26 mouse cellular contexts compared by ENCODE assay signal in the genomic region with DNA sequence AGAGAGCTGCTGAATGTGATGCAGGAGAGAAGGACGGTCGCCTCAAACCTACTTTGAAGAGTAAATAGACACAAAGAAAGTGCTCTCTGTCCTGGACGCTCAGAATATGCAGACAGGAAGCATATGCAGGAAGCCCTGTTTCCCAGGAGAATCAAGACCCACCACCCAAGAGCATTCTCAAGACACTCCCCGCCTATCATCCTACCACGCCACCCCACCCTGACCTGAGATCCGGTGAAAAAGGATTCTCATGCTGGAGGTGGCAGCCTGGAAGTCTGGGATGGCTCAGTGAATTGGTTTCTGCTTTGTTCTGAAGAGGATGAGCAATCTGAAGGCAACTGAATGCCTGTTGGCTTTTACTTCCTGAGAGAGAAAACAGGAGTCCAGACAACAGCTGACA. TPM values are rescaled to one million over a fixed set of nuclear protein-coding genes. Genes with fewer than 3 reads are reported as not detected.
DNase-seq lines count a peak whose midpoint lies in the region; ATAC-seq and TF ChIP-seq lines count a peak whose summit lies in the region.
"Had no signal": no experiment of that assay in that cellular context is flagged by ENCODE, and none has a peak within 500 bp of the region (broad histone marks: within the 10 kb centered on the region; RNA-seq: fewer than 3 reads in every experiment).

No protein-coding gene starts in this region.

- H3K27me3 ChIP-seq in stomach, postnatal 0 days (ENCODE audit: control insufficient read depth, insufficient read depth, low read length), result no peaks in the 10 kb centered on the region
- H3K27me3 ChIP-seq: embryonic facial prominence, embryonic 13.5 days; embryonic facial prominence, embryonic 15.5 days; forebrain, embryonic 12.5 days; Patski had no signal

- H3K4me3 ChIP-seq in stomach, postnatal 0 days (ENCODE audit: low read depth, low read length), result no peak overlapping the region
- H3K4me3 ChIP-seq: embryonic facial prominence, embryonic 13.5 days; embryonic facial prominence, embryonic 15.5 days; erythroblast, embryonic 14.5 days; forebrain, embryonic 10.5 days; forebrain, embryonic 12.5 days had no signal

- no peak for ATAC-seq in stomach, postnatal 0 days (ENCODE audit: low FRiP score, low TSS enrichment)
- ATAC-seq: activated CD4-positive, CD25-positive, alpha-beta regulatory T cell, adult 4 months; forebrain, embryonic 14.5 days; forebrain, embryonic 16.5 days; Patski had no signal

- no peaks in the 10 kb centered on the region for H3K4me1 ChIP-seq in stomach, postnatal 0 days (replicated peaks; ENCODE audit: control insufficient read depth, insufficient read depth)
- H3K4me1 ChIP-seq: embryonic facial prominence, embryonic 13.5 days; embryonic facial prominence, embryonic 15.5 days; forebrain, embryonic 10.5 days; forebrain, embryonic 12.5 days had no signal

- WGBS in stomach, postnatal 0 days, result 75% methylated on average over 6 of the region's 6 CpGs

- no peak for TF ChIP-seq CTCF in stomach, postnatal 0 days (IDR thresholded peaks at IDR 0.05; ENCODE audit: low read depth)

- intact Hi-C loops in left cerebral cortex, postnatal 25 days (cut with DNase I), result no loop called here

- no peaks in the 10 kb centered on the region for H3K9me3 ChIP-seq in stomach, postnatal 0 days (ENCODE audit: control insufficient read depth, low read length)
- H3K9me3 ChIP-seq: embryonic facial prominence, embryonic 13.5 days; embryonic facial prominence, embryonic 15.5 days; forebrain, embryonic 10.5 days; forebrain, embryonic 12.5 days; G1E had no signal

- DNase-seq in ES-CJ7 (ENCODE audit: low read depth, low spot score) (peak; percentile 55), R1 (ENCODE audit: low read depth, low spot score) (peak; percentile 48)
- peak; percentile 8 for DNase-seq in stomach, postnatal 0 days (ENCODE audit: low spot score)
- no peak for DNase-seq in left cerebral cortex, postnatal 25 days (ENCODE audit: low spot score in 2 of 2)
- no peak for DNase-seq in gastrocnemius, postnatal 25 days
- DNase-seq: adrenal gland, adult 8-10 months; adrenal gland, postnatal 14 days; adrenal gland, postnatal 36 days; cerebellum, adult 11 months; cerebellum, adult 18-20 months; cerebellum, adult 8-10 months; cerebellum, adult 9-11 months; cerebellum, postnatal 14 days; cerebellum, postnatal 36 days; embryo, embryonic 11 days had no signal

- H3K36me3 ChIP-seq in stomach, postnatal 0 days (ENCODE audit: control insufficient read depth, insufficient read depth, low read length), result no peaks in the 10 kb centered on the region
- H3K36me3 ChIP-seq: embryonic facial prominence, embryonic 13.5 days; embryonic facial prominence, embryonic 15.5 days; forebrain, embryonic 10.5 days; forebrain, embryonic 12.5 days; G1E had no signal

- H3K4me2 ChIP-seq in stomach, postnatal 0 days (replicated peaks; ENCODE audit: low read depth), result no peak overlapping the region
- H3K4me2 ChIP-seq: embryonic facial prominence, embryonic 13.5 days; embryonic facial prominence, embryonic 15.5 days; forebrain, embryonic 12.5 days had no signal

- H3K27ac ChIP-seq in stomach, postnatal 0 days (replicated peaks), result no peak overlapping the region
- H3K27ac ChIP-seq: embryonic facial prominence, embryonic 13.5 days; embryonic facial prominence, embryonic 15.5 days; forebrain, embryonic 10.5 days; forebrain, embryonic 12.5 days had no signal

- TF ChIP-seq EP300 in stomach, postnatal 0 days (optimal IDR thresholded peaks at IDR 0.05), result no peak

- H3K9ac ChIP-seq in stomach, postnatal 0 days (ENCODE audit: low read length), result no peak overlapping the region
- H3K9ac ChIP-seq: embryonic facial prominence, embryonic 13.5 days; embryonic facial prominence, embryonic 15.5 days; forebrain, embryonic 12.5 days had no signal

RNA-seq across cellular contexts. Expression of gene Osmr, which starts 26.5 kb away (rescaled TPM):
- 1.7 and 2.5 TPM in 2 replicates for polyA plus RNA-seq in stomach, postnatal 0 days (2015; fragmentation: Nextera tagmentation; extraction: Ambion mirVana)
- 1 to 10 TPM; 2.3 to 2.5 TPM for total RNA-seq in left cerebral cortex, postnatal 25 days (2021)
- total RNA-seq in gastrocnemius, postnatal 25 days (2021), result 1 to 10 TPM; 3.7 to 5.4 TPM
- total RNA-seq: common myeloid progenitor, adult 5-6 weeks had no signal
- polyA plus RNA-seq: erythroblast, embryonic 14.5 days; G1E had no signal

Comparison
In these comparisons a context has a peak if more than half of its experiments do, and no peak if none do; other contexts are left out.
1. DNase-seq: peak in ES-CJ7 (single experiment), R1 (single experiment) and stomach, postnatal 0 days (single experiment); none in left cerebral cortex, postnatal 25 days (0 of 2) and gastrocnemius, postnatal 25 days (single experiment).